Mouse (Mus musculus) CD4-positive, CD25-positive, alpha-beta regulatory T cell, adult 2 months (primary cell): Measurements from ENCODE around the gene Agmo.
A peak's percentile ranks its signal among the peaks of the same experiment; 100 is the strongest.

Experiments
- DNase-seq: peaks from one replicate; pipeline ENCODE4 v3.0.0-alpha.2; 2012; ENCODE audit warnings: low read depth, low spot score

Agmo gene

GRCm38 (mm10) chr12:37434466-37434865, 193.0 kb downstream of the Agmo start:
- DNase-seq = no peak

GRCm38 (mm10) chr12:37442486-37443013, 201.1 kb downstream of the Agmo start:
- no peak for DNase-seq

GRCm38 (mm10) chr12:37445255-37445654, 203.8 kb downstream of the Agmo start:
- DNase-seq = no peak

GRCm38 (mm10) chr12:37449597-37449996, 208.2 kb downstream of the Agmo start:
- no peak for DNase-seq

GRCm38 (mm10) chr12:37450366-37451156, 209.1 kb downstream of the Agmo start:
- DNase-seq = peak; percentile 55

GRCm38 (mm10) chr12:37471631-37472030, 230.2 kb downstream of the Agmo start:
- no peak for DNase-seq

GRCm38 (mm10) chr12:37476849-37477248, 235.4 kb downstream of the Agmo start:
- no peak for DNase-seq

GRCm38 (mm10) chr12:37487991-37488390, 246.6 kb downstream of the Agmo start:
- DNase-seq = no peak

- no peak for DNase-seq
Measured at GRCm38 (mm10) chr12:37498871-37499270, 257.4 kb downstream of the Agmo start.

GRCm38 (mm10) chr12:37507406-37507805, 266.0 kb downstream of the Agmo start:
- no peak for DNase-seq

- no peak for DNase-seq
Measured at GRCm38 (mm10) chr12:37507826-37508225, 266.4 kb downstream of the Agmo start.

GRCm38 (mm10) chr12:37521772-37522171, 280.3 kb downstream of the Agmo start:
- no peak for DNase-seq

GRCm38 (mm10) chr12:37524662-37525061, 283.2 kb downstream of the Agmo start:
- no peak for DNase-seq

- no peak for DNase-seq
Measured at GRCm38 (mm10) chr12:37540994-37541393, 299.6 kb downstream of the Agmo start.

- no peak for DNase-seq
Measured at GRCm38 (mm10) chr12:37558284-37558683, 316.8 kb downstream of the Agmo start.

GRCm38 (mm10) chr12:37565882-37566596, 324.6 kb downstream of the Agmo start:
- DNase-seq = no peak

GRCm38 (mm10) chr12:37571922-37572321, 330.5 kb downstream of the Agmo start:
- no peak for DNase-seq

- no peak for DNase-seq
Measured at GRCm38 (mm10) chr12:37582777-37583176, 341.3 kb downstream of the Agmo start.

GRCm38 (mm10) chr12:37592853-37593252, 351.4 kb downstream of the Agmo start:
- DNase-seq = no peak

GRCm38 (mm10) chr12:37612837-37613236, 371.4 kb downstream of the Agmo start:
- DNase-seq = no peak

- no peak for DNase-seq
Measured at GRCm38 (mm10) chr12:37614769-37615168, 373.3 kb downstream of the Agmo start.

- DNase-seq = no peak
Measured at GRCm38 (mm10) chr12:37624078-37624477, 382.6 kb downstream of the Agmo start.
